Mouse (Mus musculus) B cell, adult 67 days (primary cell): Measurements from ENCODE around the gene Ereg. TPM values are rescaled to one million over a fixed set of nuclear protein-coding genes. Genes with fewer than 3 reads are reported as not detected.

Experiments used
- total RNA-seq, 2 experiments: library from RNA; stranded (reverse); gene quantifications; 4 replicates each; pipeline ENCODE4 v1.2.4; 2023

Ereg gene
- total RNA-seq: not detected

GRCm38 (mm10) chr5:91074450-91074950 is at the start of gene Ereg:
TSS of gene Ereg (plus strand) at chr5:91074622.

GRCm38 (mm10) chr5:91027164-91027563 is 47.3 kb upstream of the Ereg start, which contains the start of gene Epgn:
TSS of gene Epgn (plus strand) at chr5:91027464.

GRCm38 (mm10) chr5:91139446-91139873 is 65.0 kb downstream of the Ereg start, which contains the start of gene Areg:
TSS of gene Areg (plus strand) at chr5:91139599.

Other genes starting within 250 kb of the Ereg start
- gene Cxcl1, start 183.4 kb upstream of the Ereg start, total RNA-seq: not detected
- under 1 TPM in 1 of 2 experiments, not detected in 1; 0.29 TPM for gene Cxcl2, start 170.8 kb upstream of the Ereg start, total RNA-seq
- gene Mthfd2l, start 143.5 kb upstream of the Ereg start, total RNA-seq: 1 to 10 TPM; 1.7 to 1.9 TPM
- not detected for gene Epgn, start 47.2 kb upstream of the Ereg start, total RNA-seq
- 1 to 10 TPM in 1 of 2 experiments, under 1 TPM in 1; 0.61 to 1.2 TPM for gene Areg, start 65.0 kb downstream of the Ereg start, total RNA-seq